Mouse (Mus musculus) heart, postnatal 36 days (tissue): Measurements from ENCODE around the gene Mif4gd. TPM values are rescaled to one million over a fixed set of nuclear protein-coding genes. Genes with fewer than 3 reads are reported as not detected.

Experiments used
- DNase-seq, 2 experiments: peaks; one replicate each; pipeline ENCODE4 v3.0.0; 2021 to 2022
- intact Hi-C: fragments of 180-260 bp; cut with DNase I; formaldehyde crosslinking; loops from one replicate; pipeline ENCODE4 v1.15.1; 2025
- total RNA-seq, 2 experiments: library from RNA; stranded (reverse); gene quantifications; 2 replicates each; pipeline ENCODE4 v1.2.3; 2021

Mif4gd gene
- total RNA-seq, 2 experiments from 2014 or later = 47.3 to 53.8 TPM

DNA sequence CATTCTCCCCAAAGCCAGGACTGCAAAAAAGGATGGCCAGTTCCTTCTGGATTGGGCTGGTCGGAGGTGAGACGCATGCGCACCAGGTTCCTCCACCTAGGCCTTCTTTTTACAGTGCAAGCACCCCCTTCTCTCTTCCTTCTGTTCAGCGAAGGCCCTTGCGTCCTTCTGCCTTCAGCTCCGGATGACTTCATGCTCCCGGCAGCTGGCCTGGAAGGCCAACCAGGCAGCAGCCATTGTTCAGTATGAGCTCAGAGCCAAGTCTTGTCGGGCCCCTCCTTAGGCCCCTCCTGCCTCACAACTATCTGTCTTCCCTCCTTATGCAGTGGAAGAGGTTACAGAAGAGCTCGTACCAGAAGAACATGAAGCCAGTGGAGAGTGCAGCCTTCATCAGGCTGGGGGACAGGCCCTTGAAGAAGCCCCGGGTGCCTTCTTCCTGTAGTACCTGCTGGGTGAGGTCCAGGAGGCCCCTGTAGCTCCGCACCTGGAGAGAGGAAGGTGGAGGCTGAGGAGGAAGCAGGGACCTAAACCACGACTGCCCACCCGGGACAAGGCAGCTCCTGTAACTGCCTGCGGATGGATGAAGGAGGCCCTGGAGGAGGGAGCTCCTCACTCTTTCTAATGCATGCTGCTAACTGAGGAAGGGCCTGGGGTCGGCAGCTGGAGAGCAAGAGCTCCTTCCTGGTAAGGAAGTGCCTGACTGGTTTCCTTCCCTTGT, 2.5 kb upstream of the Mif4gd start:
- no peak for DNase-seq
- intact Hi-C loops = no loop called here

DNA sequence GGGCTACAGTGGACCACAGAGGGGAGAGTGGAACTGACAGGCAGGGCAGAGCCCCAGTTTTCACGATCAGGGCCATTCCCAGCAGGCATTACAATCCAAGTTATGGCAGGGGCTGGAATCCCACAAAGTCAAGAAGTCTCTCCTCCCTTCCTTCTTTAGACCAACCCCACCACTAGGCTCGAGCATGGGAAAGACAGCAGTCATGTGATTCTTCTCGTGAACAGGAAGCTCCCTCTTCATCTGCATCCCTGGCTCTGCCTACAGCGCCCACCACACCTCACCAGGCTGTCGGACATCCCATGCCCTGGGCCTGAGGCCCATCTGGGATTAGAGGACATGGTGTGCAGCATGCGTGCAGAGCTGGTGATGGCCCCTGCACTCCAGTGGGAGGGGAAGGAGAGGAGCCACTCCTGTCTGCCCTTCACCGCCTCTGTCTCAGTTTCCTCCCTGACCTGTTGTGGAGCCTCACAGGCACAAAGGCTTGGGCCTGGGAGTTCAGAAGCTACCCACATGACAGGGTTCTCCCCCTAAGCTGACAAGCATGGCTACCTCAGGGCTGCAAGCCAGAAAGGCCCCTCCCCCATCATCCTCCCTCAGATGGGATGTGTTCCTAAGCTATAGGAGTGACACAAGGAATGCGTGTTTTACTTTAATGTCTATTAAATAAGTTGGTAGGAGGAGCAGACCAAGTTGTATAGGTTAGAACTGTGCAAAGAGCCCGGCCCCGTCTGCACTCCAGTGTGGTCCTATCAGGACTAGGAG, 1.8 kb upstream of the Mif4gd start:
- intact Hi-C loops = loop anchor here (5.0 kb wide), 1 partner anchor 132 kb away; no protein-coding TSS in a partner anchor
- DNase-seq = no peak

- DNase-seq = no peak
- intact Hi-C loops = loop anchor here (5.0 kb wide), 1 partner anchor 131 kb away; no protein-coding TSS in a partner anchor
These were observed 573 bp upstream of the Mif4gd start for GRCm38 (mm10) chr11:115613138-115613945.

GRCm38 (mm10) chr11:115612059-115612409, 735 bp downstream of the Mif4gd start:
- peak; percentile 83 to 85 for DNase-seq
- intact Hi-C loops = loop anchor here (5.0 kb wide), 1 partner anchor 130 kb away; no protein-coding TSS in a partner anchor

GRCm38 (mm10) chr11:115611173-115611572, 1.6 kb downstream of the Mif4gd start:
- intact Hi-C loops = loop anchor here (5.0 kb wide), 1 partner anchor 129 kb away; no protein-coding TSS in a partner anchor

DNA sequence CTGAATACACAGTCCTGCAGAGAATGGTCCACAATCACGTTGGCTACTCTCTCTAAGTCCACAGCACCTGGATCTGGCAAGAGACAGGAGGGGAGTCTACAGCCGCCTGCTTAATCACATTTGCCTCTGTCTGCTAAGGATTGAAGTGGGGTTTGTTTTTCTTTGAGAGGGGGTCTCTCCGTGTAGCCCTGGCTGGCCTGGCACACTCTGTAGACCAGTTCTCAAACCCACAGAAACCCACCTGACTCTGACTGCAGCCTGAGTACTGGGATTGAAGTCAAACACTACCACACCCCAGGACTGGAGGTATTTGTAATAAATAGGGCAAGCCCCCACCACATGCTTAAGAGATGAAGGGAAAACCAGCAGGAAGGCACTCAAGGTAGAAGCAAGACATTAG, 3.2 kb downstream of the Mif4gd start:
- DNase-seq = no peak
- intact Hi-C loops = no loop called here

More at GRCm38 (mm10) chr11:115611173-115611572, 1.6 kb downstream of the Mif4gd start:
- no peak for DNase-seq

GRCm38 (mm10) chr11:115608421-115609399, 4.1 kb downstream of the Mif4gd start:
- intact Hi-C loops = no loop called here
- no peak for DNase-seq

DNA sequence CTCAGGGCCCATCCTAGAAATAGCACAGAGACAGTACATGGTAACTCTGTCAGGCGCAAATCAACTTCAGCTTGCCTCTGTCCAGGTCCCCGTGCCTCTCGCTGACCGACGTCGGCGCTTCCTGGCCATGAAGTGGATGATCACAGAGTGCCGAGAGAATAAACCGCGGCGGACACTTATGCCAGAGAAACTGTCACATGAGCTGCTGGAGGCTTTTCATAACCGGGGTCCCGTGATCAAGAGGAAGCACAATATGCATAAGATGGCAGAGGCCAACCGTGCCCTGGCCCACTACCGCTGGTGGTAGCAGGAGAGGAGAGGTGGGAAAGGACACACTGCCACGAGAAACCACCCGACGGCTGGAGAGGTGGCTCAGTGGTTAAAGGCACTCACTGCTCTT, 6.0 kb downstream of the Mif4gd start:
- intact Hi-C loops = no loop called here
- DNase-seq = no peak

GRCm38 (mm10) chr11:115604304-115604696, 8.5 kb downstream of the Mif4gd start:
- DNase-seq = no peak
- intact Hi-C loops = loop anchor here (5.0 kb wide), 1 partner anchor 117 kb away; no protein-coding TSS in a partner anchor

- peak; percentile 95 for DNase-seq
These were observed 9.1 kb downstream of the Mif4gd start, which contains the start of the genes Mrps7 and Gga3 for GRCm38 (mm10) chr11:115603476-115604303. Gene Mrps7, plus strand, starts transcription at chr11:115603925. Gene Gga3, minus strand, starts transcription at chr11:115604051.

GRCm38 (mm10) chr11:115603128-115603475, 9.7 kb downstream of the Mif4gd start:
- DNase-seq = no peak
- intact Hi-C loops = loop anchor here (5.0 kb wide), 1 partner anchor 116 kb away; no protein-coding TSS in a partner anchor

More at GRCm38 (mm10) chr11:115603476-115604303, 9.1 kb downstream of the Mif4gd start, which contains the start of the genes Mrps7 and Gga3:
- intact Hi-C loops = loop anchor here (5.0 kb wide), 1 partner anchor 116 kb away; no protein-coding TSS in a partner anchor

DNA sequence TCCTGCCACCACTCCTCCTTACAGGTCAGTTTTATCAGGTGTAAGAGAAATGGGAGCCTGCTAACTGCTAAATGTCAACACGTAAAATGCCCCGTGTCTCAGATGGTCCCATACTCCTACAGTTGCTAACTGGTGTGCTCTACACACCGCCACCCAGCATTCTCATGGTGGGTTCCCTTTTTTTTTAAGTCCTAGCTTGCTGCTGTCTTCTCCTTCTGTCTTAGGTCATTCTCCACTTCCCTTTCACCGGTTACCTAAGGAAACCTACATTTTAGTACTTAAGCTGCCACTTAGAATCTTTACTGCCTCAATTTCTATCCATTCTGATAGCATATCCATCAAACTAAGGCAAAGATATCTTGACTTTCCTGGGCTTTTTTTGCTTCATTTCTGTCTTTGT, 11.6 kb downstream of the Mif4gd start:
- no peak for DNase-seq
- intact Hi-C loops = loop anchor here (5.0 kb wide), 1 partner anchor 114 kb away; no protein-coding TSS in a partner anchor

- DNase-seq = no peak
- intact Hi-C loops = loop anchor here (5.0 kb wide), 1 partner anchor 113 kb away; no protein-coding TSS in a partner anchor
These were observed 12.0 kb downstream of the Mif4gd start for GRCm38 (mm10) chr11:115600743-115601142.

- DNase-seq = no peak
- intact Hi-C loops = loop anchor here (5.0 kb wide), 1 partner anchor 112 kb away; no protein-coding TSS in a partner anchor
These were observed 13.0 kb downstream of the Mif4gd start for GRCm38 (mm10) chr11:115599722-115600121.

DNA sequence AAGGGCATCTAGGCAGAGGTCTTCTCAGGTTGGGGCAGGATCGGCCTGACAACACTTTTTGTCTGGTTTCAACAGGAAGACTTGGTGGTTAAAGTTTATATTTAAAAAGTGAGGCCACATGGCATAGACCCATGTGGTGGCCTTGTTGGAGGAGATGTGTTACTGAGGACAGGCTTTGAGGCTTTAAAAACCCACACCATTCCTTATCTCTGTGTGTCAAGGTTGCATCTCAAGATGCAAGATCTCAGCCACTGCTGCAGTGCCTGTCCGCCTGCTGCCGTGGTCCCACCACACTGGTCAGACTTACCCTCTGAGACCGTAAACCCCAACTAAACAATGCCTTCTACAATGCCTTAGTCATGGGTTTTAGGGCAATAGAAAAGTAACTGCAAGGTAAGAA, 14.5 kb downstream of the Mif4gd start:
- no peak for DNase-seq
- intact Hi-C loops = no loop called here

- DNase-seq = no peak
- intact Hi-C loops = no loop called here
These were observed 17.6 kb downstream of the Mif4gd start for GRCm38 (mm10) chr11:115595209-115595608.

DNA sequence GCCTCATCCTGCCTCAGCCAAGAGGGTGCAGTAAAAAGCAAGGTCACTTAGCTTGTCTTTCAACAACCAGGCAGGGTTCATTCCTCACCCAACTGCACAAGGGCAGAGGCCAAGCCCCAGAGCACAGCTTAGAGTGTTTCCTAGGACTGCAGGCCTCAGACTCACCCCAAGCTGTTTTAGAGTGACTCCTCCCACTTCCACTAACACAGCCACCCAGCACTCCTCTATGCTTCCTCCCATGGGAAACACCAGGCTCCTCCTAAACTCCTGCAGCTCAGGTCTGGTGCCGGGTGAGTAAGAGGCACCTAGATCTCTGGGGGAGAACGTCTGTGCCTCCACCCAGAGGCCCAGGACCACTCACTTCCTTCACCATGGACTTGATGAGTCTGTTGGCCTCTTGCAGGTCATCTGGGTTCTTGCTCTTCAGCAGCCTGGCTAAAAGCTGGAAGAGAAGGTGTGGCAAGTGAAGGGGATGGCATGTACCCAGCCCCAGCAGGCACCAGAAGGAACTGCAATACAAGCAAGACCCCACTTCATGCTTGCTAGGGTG, 22.2 kb downstream of the Mif4gd start:
- intact Hi-C loops = no loop called here
- DNase-seq = no peak

DNA sequence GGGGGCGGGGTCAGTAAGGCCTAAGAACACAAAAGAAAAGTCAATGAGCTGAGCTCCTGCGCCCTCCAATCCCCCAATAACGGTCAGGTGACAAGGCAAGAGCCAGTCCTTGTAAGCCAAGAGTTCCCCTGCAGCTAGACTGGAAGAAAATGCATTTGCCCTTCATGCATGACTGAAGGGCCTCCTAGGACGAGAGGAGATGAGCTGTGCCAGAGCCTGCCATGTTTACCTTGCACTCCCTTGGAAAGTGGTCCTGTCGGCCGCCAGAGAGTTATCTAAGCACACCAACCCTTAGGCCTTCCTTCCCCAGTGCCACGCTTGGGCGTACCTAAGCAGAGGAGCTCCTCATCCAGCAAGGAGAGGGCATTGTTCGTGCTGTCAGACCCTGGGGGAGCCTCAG, 24.8 kb downstream of the Mif4gd start:
- intact Hi-C loops = no loop called here
- no peak for DNase-seq
